Mouse (Mus musculus) brain, embryonic 14.5 days (tissue): ENCODE data around the gene Calml4. TPM values are rescaled to one million over a fixed set of nuclear protein-coding genes. Genes with fewer than 3 reads are reported as not detected.

Experiments used
- DNase-seq: peaks from one replicate; pipeline ENCODE4 v3.0.0-alpha.2; 2011; ENCODE audit warnings: low read depth
- CTCF ChIP-seq: fragments of 200-500 bp; IDR thresholded peaks from 2 replicates; pipeline ENCODE4 v1.5.1; 2012; ENCODE audit warnings: inconsistent platforms, mild to moderate bottlenecking, moderate library complexity, borderline replicate concordance; ENCODE audit not compliant: insufficient read depth, insufficient read length; ENCODE audit errors: extremely low read depth
- POLR2A ChIP-seq: fragments of 200-500 bp; IDR thresholded peaks from 2 replicates; pipeline ENCODE4 v1.6.1; 2012; ENCODE audit warnings: mild to moderate bottlenecking, inconsistent platforms, borderline replicate concordance; ENCODE audit not compliant: poor library complexity, insufficient read depth, insufficient read length, severe bottlenecking; ENCODE audit errors: extremely low read depth
- polyA plus RNA-seq: library from polyadenylated mRNA; depleted of rRNA; stranded (reverse); fragments of >200 nt; gene quantifications from 2 replicates; pipeline ENCODE4 v1.2.3, GENCODE M21; 2012; rRNA removed

The Calml4 gene
- polyA plus RNA-seq, 1 experiment = 13.3 TPM

GRCm38 (mm10) chr9:62920877-62921276 is 63.0 kb downstream of the Calml4 start:
- no peak for TF ChIP-seq POLR2A
- TF ChIP-seq CTCF = no peak
- no peak for DNase-seq

GRCm38 (mm10) chr9:62924886-62925610 is 67.2 kb downstream of the Calml4 start:
- no peak for DNase-seq
- TF ChIP-seq CTCF = no peak
- no peak for TF ChIP-seq POLR2A

Other genes starting within 250 kb of the Calml4 start
- gene Itga11, start 180.3 kb upstream of the Calml4 start, polyA plus RNA-seq = 1.8 and 4.2 TPM in 2 replicates
- gene Fem1b, start 46.1 kb upstream of the Calml4 start, polyA plus RNA-seq = 48.8 and 89.5 TPM in 2 replicates
- gene Cln6, start 19.3 kb upstream of the Calml4 start, polyA plus RNA-seq = 13.7 and 13.8 TPM in 2 replicates
- gene Pias1, start 129.8 kb downstream of the Calml4 start, polyA plus RNA-seq = 35.1 and 41.2 TPM in 2 replicates